Mouse (Mus musculus): ENCODE data around the gene Ctbp1. TPM values are rescaled to one million over a fixed set of nuclear protein-coding genes. Genes with fewer than 3 reads are reported as not detected.

Gene Ctbp1
- 206 and 234 TPM in 2 replicates for polyA plus RNA-seq (2015; fragmentation: Nextera tagmentation; extraction: Ambion mirVana)

DNA sequence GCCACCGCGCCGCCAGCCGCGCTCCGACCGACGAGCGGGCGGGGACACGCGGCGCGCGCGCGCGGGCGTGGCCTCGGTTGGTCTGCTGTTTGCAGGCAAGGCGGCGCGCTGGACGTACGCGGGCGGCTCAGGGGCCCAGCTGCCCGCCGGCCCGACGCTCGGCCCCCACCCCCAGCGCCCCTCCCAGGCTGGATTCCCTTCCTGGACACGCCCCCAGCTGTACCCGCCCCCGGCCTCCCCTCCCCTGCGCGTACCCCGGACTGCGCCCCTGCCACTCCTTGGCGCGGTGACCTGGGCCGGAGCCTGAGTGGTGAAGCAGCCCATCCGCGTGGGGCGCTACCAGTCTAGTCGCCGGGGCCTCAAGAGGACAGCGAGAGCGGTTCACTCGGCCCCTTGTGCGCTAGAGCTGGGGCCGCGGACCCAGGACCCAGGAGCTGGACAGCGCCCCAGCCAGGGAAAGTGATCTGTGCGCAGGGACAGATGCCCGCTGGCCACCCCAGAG is at the start of gene Ctbp1:
Ctbp1 (minus strand) TSS at position 42 of the 502 bp plus-strand sequence.
- Histone ChIP-seq H3K9me3 (no peaks in the 10 kb centered on the region), H3K4me1 (peaks cover 40% of the 10 kb centered on the region), H3K27me3 (replicated peaks) (no peaks in the 10 kb centered on the region), H3K9ac (peak within 1 kb of the TSS; percentile 96), H3K4me3 (peak within 1 kb of the TSS; percentile 94), H3K4me2 (peak within 1 kb of the TSS; percentile 94), H3K36me3 (peaks cover 12% of the 10 kb centered on the region), H3K27ac (replicated peaks) (peak within 1 kb of the TSS; percentile 98)
- ATAC-seq (ENCODE audit: extremely low read depth, insufficient number of reproducible peaks, low FRiP score, low TSS enrichment), result peak; percentile 82
- under 1% methylated on average over 53 of the region's 57 CpGs for WGBS

DNA sequence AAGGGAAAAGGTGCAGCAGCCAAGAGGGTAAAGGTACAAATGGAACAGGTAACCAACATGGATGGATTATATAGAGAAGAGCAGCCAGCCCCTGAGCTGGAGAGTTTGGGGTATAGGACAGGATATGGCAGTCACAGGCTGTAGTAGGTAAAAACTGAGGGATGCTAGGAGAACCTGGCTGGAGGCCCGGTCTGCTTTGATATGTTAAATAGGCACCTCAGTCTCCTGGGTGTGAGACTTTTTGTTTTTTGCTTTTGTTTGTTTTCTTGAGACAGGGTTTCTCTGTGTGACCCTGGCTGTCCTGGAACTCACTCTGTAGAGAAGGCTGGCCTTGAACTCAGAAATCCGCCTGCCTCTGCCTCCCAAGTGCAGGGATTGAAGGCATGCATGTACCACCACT is 49.7 kb upstream of the Ctbp1 start:
- Histone ChIP-seq H3K9ac (no peak overlapping the region), H3K4me1 (no peaks in the 10 kb centered on the region), H3K27ac (replicated peaks) (no peak overlapping the region), H3K9me3 (no peaks in the 10 kb centered on the region), H3K27me3 (replicated peaks) (no peaks in the 10 kb centered on the region), H3K36me3 (no peaks in the 10 kb centered on the region), H3K4me2 (no peak overlapping the region), H3K4me3 (no peak overlapping the region)
- ATAC-seq (ENCODE audit: extremely low read depth, insufficient number of reproducible peaks, low FRiP score, low TSS enrichment), result no peak
- 50% methylated on average over 2 of the region's 2 CpGs for WGBS

DNA sequence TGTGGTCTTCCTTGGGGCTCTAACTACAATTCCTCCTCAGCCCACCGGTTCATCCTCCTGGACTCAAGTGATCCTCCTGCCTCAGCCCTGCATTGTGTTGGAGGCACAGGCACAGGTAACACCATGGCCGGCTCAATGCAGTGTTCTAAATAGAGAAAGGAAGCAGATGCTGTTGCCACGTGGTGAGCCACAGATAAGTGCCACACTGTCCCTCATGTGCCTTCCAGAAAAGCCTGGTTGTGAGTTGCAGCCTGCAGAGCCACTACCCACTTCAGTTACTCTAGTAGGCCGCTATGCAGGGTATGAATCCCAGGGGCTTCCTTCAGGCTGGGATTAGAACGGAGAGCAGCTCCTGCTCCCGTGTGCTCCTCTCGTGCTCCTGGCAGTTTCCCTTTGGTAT is 37.4 kb upstream of the Ctbp1 start:
- Histone ChIP-seq H3K4me2 (no peak overlapping the region), H3K27ac (replicated peaks) (no peak overlapping the region), H3K36me3 (no peaks in the 10 kb centered on the region), H3K27me3 (replicated peaks) (no peaks in the 10 kb centered on the region; the same call in 1 of the 2 replicates), H3K9ac (no peak overlapping the region), H3K4me3 (no peak overlapping the region), H3K9me3 (no peaks in the 10 kb centered on the region), H3K4me1 (no peaks in the 10 kb centered on the region)
- ATAC-seq (ENCODE audit: extremely low read depth, insufficient number of reproducible peaks, low FRiP score, low TSS enrichment), result no peak
- WGBS, result 64% methylated on average over 7 of the region's 7 CpGs

DNA sequence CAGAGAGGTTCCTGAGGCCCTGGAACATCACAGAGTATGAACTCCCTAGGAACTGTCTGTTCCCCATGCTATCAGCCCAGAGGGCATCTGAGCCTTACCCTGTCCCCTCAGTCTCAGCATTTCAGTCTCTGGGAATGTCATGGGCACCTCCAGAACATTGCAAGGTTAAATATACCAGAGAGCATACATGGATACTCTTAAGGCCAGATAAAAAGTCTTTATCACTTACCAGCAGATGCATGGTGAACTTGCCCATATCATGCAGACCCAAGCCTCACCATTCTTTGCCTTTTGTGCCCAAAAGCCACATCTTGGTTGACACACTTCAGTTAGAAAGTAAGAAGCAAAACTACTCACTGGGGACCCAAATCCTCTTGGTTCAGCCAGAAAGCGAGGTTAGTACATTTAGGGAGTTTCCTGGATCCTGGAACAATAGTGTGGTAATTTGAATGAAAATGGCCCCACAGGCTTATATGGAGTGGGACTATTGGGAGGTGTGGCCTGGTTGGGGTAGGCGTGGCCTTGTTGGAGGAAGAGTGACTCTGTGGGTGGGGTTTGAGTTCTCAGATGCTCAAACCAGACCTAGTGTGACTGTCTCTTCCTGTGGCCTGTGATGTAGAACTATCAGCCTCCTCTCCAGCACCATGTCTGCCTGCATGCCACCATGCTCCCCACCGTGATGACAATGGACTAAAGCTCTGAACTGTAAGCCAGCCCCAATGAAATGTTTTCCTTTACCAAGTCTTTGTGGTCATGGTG is 36.1 kb upstream of the Ctbp1 start:
- H3K4me1 ChIP-seq, result no peaks in the 10 kb centered on the region
- 67% methylated on average over 3 of the region's 3 CpGs for WGBS
- no peak overlapping the region for H3K4me2 ChIP-seq
- no peak overlapping the region for H3K4me3 ChIP-seq
- no peaks in the 10 kb centered on the region for H3K36me3 ChIP-seq
- H3K27me3 ChIP-seq (replicated peaks), result no peaks in the 10 kb centered on the region; the same call in 1 of the 2 replicates
- H3K9ac ChIP-seq, result no peak overlapping the region
- no peaks in the 10 kb centered on the region for H3K9me3 ChIP-seq
- H3K27ac ChIP-seq (replicated peaks), result no peak overlapping the region
- ATAC-seq (ENCODE audit: extremely low read depth, insufficient number of reproducible peaks, low FRiP score, low TSS enrichment), result no peak

DNA sequence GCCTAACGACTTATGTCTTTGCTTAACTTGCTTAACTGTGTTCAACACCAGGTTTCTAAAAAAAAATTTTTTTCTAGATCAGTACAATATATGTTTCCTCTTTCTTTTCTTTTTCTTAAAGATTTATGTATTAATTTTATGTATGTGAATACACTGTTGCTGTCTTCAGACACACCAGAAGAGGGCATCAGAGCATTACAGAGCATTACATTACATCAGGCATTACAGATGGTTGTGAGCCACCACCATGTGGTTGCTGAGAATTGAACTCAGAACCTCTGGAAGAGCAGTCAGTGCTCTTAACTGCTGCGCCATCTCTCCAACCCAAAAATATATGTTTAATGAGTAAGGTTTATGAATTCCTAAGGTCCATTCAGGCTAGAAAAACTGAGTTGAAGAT is 27.0 kb upstream of the Ctbp1 start:
- ATAC-seq (ENCODE audit: extremely low read depth, insufficient number of reproducible peaks, low FRiP score, low TSS enrichment), result no peak
- no peaks in the 10 kb centered on the region for H3K36me3 ChIP-seq
- H3K4me2 ChIP-seq, result no peak overlapping the region
- no peak overlapping the region for H3K9ac ChIP-seq
- no peaks in the 10 kb centered on the region for H3K4me1 ChIP-seq
- no peaks in the 10 kb centered on the region for H3K27me3 ChIP-seq (replicated peaks)
- 77% methylated on average over 2 of the region's 2 CpGs for WGBS
- H3K27ac ChIP-seq (replicated peaks), result no peak overlapping the region
- H3K4me3 ChIP-seq, result no peak overlapping the region
- no peaks in the 10 kb centered on the region for H3K9me3 ChIP-seq

DNA sequence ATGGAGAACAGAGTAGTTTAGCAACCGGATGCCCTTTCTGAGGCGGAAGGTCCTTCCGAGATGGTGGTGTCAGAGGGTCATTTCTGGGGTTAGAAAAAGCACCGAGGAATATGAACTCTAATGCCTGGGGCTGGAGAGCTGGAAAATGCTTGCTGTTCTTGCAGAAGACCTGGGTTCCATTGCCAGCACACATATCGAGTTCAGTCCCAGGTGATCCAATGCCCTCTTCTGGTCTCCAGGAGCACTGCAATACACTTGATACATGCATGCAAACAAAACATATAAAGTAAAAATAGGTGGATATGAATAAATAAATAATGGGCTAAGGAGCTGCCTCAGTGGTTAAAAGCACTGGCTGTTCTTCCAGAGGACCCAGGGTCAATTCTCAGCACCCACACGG is 22.4 kb upstream of the Ctbp1 start:
- Histone ChIP-seq H3K27me3 (replicated peaks) (no peaks in the 10 kb centered on the region), H3K9ac (no peak overlapping the region), H3K27ac (replicated peaks) (no peak overlapping the region), H3K4me2 (no peak overlapping the region), H3K4me3 (no peak overlapping the region), H3K36me3 (no peaks in the 10 kb centered on the region), H3K9me3 (no peaks in the 10 kb centered on the region), H3K4me1 (peaks cover 6% of the 10 kb centered on the region; the same call in 1 of the 2 replicates)
- WGBS, result 61% methylated on average over 6 of the region's 6 CpGs
- ATAC-seq (ENCODE audit: extremely low read depth, insufficient number of reproducible peaks, low FRiP score, low TSS enrichment), result no peak

DNA sequence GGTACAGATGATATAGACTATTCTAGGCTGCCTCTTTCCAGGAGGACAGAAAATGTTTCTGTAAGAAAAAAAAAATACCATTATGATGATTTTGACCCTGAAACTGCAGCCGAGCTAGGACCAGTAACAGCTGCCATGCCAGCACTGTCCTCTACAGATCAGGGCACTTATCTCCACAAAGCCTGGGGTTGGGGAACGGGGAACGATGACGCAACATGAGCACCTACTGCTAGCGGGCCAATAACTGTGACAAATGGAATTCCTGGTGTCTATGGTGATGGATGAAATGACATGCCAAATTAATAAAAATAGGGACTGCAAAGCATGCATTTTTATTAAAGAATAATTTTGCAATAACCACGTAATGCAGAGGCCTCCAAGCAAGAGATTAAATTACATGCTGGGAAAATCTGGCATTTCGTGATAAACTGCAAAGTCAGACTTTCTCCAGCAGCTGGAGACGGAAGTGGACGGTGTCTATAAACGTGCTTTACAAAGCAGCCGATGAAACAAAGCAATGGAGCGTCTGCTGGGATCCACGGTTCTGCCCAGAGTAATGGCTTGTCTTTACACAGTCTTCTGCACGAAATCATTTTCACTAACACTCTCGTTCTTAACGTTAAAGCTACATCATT is 19.1 kb upstream of the Ctbp1 start:
- no peak overlapping the region for H3K9ac ChIP-seq
- H3K27ac ChIP-seq (replicated peaks), result no peak overlapping the region
- H3K36me3 ChIP-seq, result no peaks in the 10 kb centered on the region
- H3K4me3 ChIP-seq, result no peak overlapping the region
- H3K4me2 ChIP-seq, result no peak overlapping the region
- no peak for ATAC-seq (ENCODE audit: extremely low read depth, insufficient number of reproducible peaks, low FRiP score, low TSS enrichment)
- 43% methylated on average over 16 of the region's 16 CpGs for WGBS
- H3K27me3 ChIP-seq (replicated peaks), result no peaks in the 10 kb centered on the region
- H3K4me1 ChIP-seq, result peaks cover 6% of the 10 kb centered on the region; the same call in 1 of the 2 replicates
- no peaks in the 10 kb centered on the region for H3K9me3 ChIP-seq

DNA sequence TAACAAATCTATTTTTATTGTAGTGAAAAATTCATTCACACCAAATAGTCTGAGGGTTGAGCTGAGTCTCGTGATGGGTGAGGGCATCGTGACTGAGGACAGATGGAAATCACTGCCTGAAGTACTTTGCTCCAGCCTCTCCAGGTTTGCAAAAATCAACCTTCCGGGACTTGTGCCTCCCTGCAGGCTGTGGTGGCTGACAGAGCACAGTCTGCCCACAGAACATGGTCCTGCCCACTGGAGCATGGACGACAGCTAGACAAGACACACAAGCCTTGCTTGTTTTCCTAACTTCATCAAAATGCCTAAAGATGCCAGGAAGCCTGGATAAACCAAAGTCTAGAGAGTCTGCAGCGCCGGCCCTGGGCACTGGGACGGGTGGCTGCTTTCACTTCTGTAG is 9.2 kb upstream of the Ctbp1 start:
- 66% methylated on average over 7 of the region's 7 CpGs for WGBS
- Histone ChIP-seq H3K9ac (no peak overlapping the region), H3K36me3 (no peaks in the 10 kb centered on the region), H3K4me2 (no peak overlapping the region), H3K9me3 (no peaks in the 10 kb centered on the region), H3K27ac (replicated peaks) (no peak overlapping the region), H3K4me3 (no peak overlapping the region), H3K4me1 (no peaks in the 10 kb centered on the region), H3K27me3 (replicated peaks) (no peaks in the 10 kb centered on the region)
- no peak for ATAC-seq (ENCODE audit: extremely low read depth, insufficient number of reproducible peaks, low FRiP score, low TSS enrichment)

DNA sequence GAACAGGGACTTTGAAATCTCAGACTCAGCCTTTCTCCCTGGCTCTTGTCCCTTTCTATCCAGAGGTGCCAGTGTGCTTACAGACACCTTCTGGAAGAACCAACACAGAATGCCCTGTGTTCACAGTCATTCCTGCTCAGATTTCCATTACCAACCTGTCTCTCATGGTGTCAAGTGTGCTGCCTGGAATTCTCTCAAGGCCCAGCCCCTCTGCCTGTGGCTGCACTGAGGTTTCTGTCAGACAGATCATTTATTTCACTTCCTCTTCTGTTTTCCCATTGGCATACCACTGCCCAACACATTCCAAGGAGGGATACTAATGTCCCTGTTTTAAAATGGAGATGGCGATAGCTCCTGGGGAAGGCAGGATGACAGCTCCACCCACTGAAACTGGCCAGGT is 6.6 kb upstream of the Ctbp1 start:
- H3K27ac ChIP-seq (replicated peaks), result no peak overlapping the region
- H3K36me3 ChIP-seq, result no peaks in the 10 kb centered on the region
- H3K4me1 ChIP-seq, result peaks cover 3% of the 10 kb centered on the region; the same call in 1 of the 2 replicates
- no peak overlapping the region for H3K4me3 ChIP-seq
- H3K9me3 ChIP-seq, result no peaks in the 10 kb centered on the region
- H3K27me3 ChIP-seq (replicated peaks), result no peaks in the 10 kb centered on the region
- ATAC-seq (ENCODE audit: extremely low read depth, insufficient number of reproducible peaks, low FRiP score, low TSS enrichment), result no peak
- WGBS, result 63% methylated on average over 1 of the region's 1 CpGs
- H3K9ac ChIP-seq, result no peak overlapping the region
- H3K4me2 ChIP-seq, result no peak overlapping the region

DNA sequence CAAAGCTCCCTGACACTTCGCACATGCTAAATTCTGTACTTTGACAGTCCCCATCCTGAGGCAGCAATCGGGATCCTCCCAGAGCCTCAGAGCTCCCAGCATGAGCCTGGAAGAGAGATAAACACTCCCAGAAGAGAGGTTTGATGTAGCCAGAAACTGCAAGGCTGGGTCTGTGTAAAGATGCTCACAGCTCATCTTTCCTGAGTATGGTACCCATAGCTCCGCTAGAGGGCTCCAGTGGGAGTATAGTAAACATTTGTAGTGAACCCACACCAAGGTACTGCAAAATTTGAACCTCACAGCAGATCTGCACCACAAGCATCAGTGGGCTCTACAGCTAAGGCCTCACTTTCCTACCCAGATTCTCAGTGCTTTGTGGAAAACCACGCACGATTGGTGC is 4.2 kb upstream of the Ctbp1 start:
- no peak overlapping the region for H3K27ac ChIP-seq (replicated peaks)
- ATAC-seq (ENCODE audit: extremely low read depth, insufficient number of reproducible peaks, low FRiP score, low TSS enrichment), result no peak
- H3K9me3 ChIP-seq, result no peaks in the 10 kb centered on the region
- H3K4me2 ChIP-seq, result no peak overlapping the region
- no peak overlapping the region for H3K4me3 ChIP-seq
- peaks cover 8% of the 10 kb centered on the region for H3K4me1 ChIP-seq
- 54% methylated on average over 5 of the region's 5 CpGs for WGBS
- H3K9ac ChIP-seq, result no peak overlapping the region
- no peaks in the 10 kb centered on the region for H3K36me3 ChIP-seq
- H3K27me3 ChIP-seq (replicated peaks), result no peaks in the 10 kb centered on the region

DNA sequence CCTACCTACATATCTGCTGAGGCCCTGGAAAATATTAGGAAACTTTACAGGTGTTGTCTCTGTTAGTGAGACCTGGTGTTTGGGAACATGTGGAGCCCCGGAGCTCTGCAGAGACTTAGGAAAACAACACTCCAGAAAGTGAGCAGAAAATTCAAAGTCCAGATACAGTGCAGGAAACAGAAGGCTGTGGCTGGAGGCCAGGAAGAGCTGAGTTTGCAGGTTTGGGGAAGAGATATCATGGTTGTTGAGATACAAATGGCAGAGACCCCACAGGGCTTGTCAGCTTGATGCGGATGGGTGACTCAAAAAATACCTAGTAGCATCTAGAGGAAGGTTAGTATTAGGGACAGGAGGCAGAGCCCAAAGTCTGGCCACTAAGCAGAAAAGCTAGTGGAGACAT is 2.5 kb upstream of the Ctbp1 start:
- H3K27ac ChIP-seq (replicated peaks), result no peak overlapping the region
- H3K4me3 ChIP-seq, result no peak overlapping the region
- WGBS, result 52% methylated on average over 2 of the region's 2 CpGs
- H3K4me2 ChIP-seq, result no peak overlapping the region
- H3K9ac ChIP-seq, result no peak overlapping the region
- peaks cover 24% of the 10 kb centered on the region for H3K4me1 ChIP-seq
- peaks cover 9% of the 10 kb centered on the region for H3K36me3 ChIP-seq
- H3K9me3 ChIP-seq, result no peaks in the 10 kb centered on the region
- no peak for ATAC-seq (ENCODE audit: extremely low read depth, insufficient number of reproducible peaks, low FRiP score, low TSS enrichment)
- H3K27me3 ChIP-seq (replicated peaks), result no peaks in the 10 kb centered on the region

All from heart, embryonic 13.5 days (tissue).